Mouse (Mus musculus): ENCODE measurements around the gene Zfp281. TPM values are rescaled to one million over a fixed set of nuclear protein-coding genes. Genes with fewer than 3 reads are reported as not detected.

The Zfp281 gene
- 20.0 TPM for polyA plus RNA-seq (2017; shearing (Covaris generic))

GRCm38 (mm10) chr1:136624146-136625018 lies at the start of gene Zfp281:
TSS of gene Zfp281 (plus strand) at chr1:136624901.

Other genes with a start within 250 kb of the Zfp281 start
- 19.3 TPM for gene Ddx59, start 209.6 kb upstream of the Zfp281 start, polyA plus RNA-seq (2017; shearing (Covaris generic))
- 0.55 TPM for gene Kif14, start 158.6 kb upstream of the Zfp281 start, polyA plus RNA-seq (2017; shearing (Covaris generic))

Data from CD4-positive, CD25-positive, alpha-beta regulatory T cell, adult 9 weeks (primary cell).